Mouse (Mus musculus): ENCODE measurements around the gene Hist1h3d.

DNA sequence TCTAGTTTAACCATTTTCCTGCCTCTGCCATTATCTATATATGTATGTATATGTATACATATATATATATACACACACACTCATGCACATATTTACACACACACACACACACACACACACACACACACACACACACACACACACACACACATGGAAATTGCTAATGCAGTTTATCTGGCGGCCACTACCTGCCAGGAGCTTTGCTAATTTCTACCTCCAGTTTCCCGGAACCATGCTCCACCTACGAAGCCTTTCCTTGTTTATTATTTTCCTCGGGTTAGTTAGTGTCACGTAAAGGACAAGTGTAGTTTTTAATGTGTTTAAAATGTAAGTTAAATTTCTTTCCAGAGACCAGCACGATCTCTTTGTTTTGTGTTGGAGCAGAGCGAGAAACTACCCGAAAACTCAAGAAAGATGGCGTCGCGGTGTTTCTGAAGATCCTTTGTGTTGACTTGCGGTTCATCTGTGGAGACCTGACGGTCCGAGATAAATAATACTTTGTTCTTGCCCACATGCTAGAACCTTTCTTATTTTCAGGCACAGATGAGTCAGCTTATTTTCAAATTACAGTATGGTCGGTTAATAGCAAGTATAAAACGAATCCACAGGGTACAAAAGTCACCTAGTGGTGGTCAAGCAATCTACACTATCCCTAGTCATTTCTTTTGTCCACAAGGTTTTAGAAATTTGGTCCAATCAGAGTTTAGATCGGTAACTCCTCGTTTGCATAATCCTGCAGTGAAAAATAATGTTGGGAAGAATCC, 12.7 kb upstream of the Hist1h3d start:
- TF ChIP-seq CTCF (IDR thresholded peaks at IDR 0.05; ENCODE audit: borderline replicate concordance, extremely low read depth, insufficient read depth, insufficient read length) (no peak), POLR2A (IDR thresholded peaks at IDR 0.05; ENCODE audit: borderline replicate concordance, extremely low read depth, insufficient read depth, insufficient read length, poor library complexity, severe bottlenecking) (no peak)

All from brain, embryonic 14.5 days (tissue).